Mouse (Mus musculus) layer of hippocampus, postnatal 14 days (tissue): ENCODE measurements around the gene Cadm2. TPM values are rescaled to one million over a fixed set of nuclear protein-coding genes. Genes with fewer than 3 reads are reported as not detected.
A peak's percentile ranks its signal among the peaks of the same experiment; 100 is the strongest.

ENCODE experiments used
- DNase-seq, 2 experiments: peaks; one replicate each; pipeline ENCODE4 v3.0.0; 2021 to 2022; ENCODE audit warnings: low spot score in 2 of 2, mixed read lengths in 1 of 2
- long read RNA-seq, 2 experiments: library from polyadenylated mRNA; stranded (forward); transcript quantifications; one replicate each; pipeline ENCODE4 v2.0.0; 2021
- total RNA-seq, 2 experiments: library from RNA; stranded (reverse); gene quantifications; 2 replicates each; pipeline ENCODE4 v1.2.3; 2021

Cadm2 gene
- 100 to 1,000 TPM; 252 to 256 TPM for total RNA-seq
- long read RNA-seq, experiment 1, partial matches to known transcripts, result 4 of 19 reads
- long read RNA-seq, experiment 1, other reads (novel, unspliced or antisense), result 15 of 19 reads
- long read RNA-seq, experiment 2, partial matches to known transcripts, result 17 of 32 reads
- long read RNA-seq, experiment 2, other reads (novel, unspliced or antisense), result 15 of 32 reads

DNA sequence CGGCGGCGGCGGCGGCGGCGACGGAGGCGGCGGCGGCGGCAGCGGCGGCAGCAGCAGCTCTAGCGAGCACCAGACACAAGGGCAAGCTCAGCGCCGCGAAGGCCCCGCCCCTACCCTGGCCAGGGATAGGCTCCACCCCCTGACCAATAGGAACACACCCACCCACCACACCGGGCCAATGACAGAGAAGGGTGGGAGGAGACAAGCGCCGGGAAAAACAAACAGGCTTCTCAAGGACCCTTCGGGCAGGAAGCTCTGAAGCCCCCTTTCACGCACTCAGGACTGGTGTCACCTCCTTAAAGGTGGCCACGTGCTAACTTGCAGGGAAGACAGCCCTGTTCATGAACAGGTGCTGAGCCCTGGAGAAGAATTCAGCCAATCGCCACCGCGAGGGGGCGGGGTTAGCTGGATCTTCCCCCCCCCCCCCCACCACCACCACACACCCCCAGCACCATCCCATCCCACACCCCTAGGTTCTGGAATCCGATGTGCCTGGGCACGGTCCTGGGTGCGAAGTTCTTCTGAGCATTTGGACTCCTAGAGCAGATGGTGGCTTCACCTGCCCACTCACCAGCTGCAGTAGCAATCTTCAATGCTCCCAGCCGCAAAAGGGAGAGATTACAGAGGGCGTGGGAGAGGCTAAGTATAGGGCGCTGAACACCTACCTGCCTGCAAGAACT lies at the start of gene Cadm2:
Gene Cadm2, minus strand, starts transcription at position 83 of the 680 bp plus-strand sequence.
- peak; percentile 91 to 96 for DNase-seq

DNA sequence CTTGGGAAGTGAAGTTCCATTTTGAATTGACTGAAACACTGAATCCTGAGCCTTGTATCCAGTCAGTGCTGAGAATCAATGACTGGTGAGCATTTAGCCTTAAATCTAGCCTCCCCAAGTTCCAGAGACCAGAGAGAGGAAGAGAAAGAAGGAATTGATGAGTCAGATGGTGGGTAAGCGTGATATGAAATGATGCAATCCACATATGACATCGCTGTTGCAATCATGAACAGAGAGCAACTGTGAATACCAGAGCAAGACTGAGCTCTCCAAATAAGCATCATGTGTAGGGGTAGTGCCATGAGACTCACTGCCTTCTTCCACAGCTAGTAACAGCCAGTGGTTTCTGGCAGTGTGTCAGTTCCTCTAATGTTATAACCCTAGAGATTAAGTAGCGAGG lies 26.2 kb upstream of the Cadm2 start:
- no peak for DNase-seq

DNA sequence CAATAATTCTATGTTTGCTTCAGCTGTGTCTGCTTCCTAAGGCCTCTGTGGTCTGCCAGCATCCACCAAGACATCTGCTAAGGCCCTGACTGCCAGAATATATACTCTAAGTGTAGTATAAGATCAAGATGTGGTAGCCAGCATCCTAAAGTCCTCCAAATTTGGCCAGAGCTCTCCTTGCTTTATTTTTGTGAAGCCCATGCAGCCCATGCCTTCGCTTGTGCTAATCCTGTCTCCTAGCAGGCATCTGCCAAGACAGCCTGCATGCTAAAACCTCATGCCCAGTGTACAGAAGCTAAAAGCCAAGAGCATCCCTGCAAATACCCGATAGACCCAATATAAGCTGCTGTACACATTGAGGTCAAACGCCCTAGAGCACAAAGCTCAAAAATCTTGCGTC lies 22.9 kb upstream of the Cadm2 start:
- peak; percentile 30 to 38 for DNase-seq

DNA sequence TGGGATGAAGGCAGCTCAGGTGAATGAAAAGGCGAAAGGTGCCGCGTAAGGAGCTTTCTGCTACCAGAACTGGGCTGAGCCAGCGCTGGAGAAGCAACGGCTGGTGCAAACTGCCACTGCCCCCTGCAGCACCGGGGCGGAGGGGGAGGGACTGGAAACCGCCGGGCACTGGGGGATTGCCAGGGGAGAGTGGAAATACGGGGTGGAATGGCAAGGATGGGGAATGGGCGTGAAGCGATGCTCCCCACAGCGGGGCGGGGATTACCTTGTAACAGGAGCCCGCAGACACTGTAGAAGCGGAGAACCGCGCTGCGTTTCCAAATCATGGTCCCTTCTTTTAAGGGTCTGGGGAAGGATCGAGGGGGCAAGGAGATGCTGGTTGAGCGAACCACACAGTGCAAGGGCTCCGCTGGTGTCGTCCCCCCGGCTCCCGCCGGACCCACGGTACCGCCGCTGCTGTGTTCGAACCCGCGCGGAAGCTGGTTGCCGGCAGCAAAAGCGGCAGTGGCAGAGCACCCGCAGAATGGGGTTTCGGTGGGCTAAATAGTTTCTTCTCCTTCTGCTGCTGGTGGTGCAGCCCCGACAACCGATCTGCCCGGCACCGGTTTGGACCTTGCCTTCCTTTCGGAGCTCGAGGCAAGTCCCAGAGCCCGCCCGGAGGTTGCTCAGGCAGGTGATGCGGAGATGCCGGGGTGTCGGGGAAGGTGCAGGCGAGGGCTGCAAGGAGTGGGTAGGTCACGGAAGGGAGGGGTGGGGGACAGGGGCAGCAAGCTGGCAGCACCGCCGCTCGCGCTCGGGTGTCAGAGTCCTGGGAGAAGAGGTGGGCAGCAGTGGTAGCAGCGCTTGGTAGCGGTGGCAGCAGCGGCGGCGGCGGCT lies 564 bp downstream of the Cadm2 start:
- peak; percentile 84 to 89 for DNase-seq

DNA sequence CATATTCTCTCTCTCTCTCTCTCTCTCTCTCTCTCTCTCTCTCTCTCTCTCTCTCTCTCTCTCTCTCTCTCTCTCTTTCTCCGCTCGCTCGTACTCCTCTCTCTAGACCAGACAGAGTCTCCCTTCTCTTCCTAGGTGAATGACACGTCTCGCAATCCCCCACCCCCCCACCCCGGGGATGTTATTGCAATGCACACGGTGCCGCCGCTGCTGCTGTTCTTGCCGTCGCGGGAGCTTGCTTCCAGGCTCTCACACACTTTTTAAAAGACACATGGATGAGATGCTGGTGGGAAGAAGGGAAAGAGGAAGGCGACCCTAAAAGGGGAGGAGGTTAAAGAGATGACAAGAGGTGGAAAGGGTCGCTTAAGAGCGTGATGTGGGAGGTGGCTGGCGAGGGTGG lies 1.3 kb downstream of the Cadm2 start:
- no peak for DNase-seq

DNA sequence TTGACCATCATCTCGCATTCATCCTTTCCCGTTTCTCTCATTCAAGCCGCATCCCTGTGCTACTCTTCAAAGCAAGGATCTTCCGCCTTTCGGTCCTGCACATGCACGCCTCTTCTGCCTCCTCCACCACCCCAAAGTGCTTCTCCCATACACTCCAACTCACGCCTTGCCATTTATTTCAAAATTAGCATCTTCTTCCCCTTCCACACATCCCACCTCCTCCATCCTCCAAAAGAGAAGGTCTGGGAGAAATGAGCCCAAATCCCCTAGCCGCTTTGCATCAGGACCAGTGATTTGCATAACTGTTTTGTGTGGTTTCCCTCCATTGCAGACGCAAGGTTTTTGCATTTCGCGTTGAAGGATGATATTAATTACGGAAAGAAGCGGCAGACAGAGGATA lies 1.9 kb downstream of the Cadm2 start:
- peak in 1 of 2 experiments; percentile 37 for DNase-seq

DNA sequence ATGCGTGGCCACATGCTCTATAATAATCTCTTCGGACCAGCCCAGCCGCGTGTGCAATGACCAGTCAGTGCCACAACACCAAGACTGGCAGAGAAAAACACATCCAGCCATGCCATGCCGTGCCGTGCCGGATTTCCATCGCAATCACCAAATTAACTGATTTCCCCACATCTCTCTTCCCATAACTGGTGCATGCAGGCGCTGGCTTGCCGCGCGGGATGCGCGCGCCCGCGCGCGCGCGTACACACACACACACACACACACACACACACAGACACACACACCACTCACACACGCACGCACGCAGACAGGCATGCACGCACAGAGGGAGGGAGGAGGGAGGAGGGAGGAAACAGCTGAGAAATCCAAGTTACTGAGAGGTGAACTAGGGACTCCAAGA lies 2.9 kb downstream of the Cadm2 start:
- peak; percentile 64 to 73 for DNase-seq

DNA sequence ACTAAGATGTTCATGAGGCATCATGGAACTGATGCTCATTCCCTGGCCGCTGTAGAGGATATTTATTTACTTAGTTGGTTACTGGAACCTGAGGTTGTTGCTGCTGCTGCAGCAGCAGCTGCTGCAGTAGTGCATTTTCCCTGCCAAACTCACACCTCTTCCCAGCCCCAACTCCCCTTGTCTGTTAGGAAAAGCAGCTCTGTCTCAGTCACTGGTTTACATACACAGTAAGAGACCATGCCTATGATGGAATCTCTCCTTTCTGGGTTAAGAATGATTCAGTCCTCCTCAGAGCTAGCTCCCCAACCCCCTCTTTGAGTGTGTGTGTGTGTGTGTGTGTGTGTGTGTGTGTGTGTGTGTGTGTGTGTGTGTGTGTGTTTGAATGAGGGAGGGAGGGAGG lies 3.5 kb downstream of the Cadm2 start:
- no peak for DNase-seq

DNA sequence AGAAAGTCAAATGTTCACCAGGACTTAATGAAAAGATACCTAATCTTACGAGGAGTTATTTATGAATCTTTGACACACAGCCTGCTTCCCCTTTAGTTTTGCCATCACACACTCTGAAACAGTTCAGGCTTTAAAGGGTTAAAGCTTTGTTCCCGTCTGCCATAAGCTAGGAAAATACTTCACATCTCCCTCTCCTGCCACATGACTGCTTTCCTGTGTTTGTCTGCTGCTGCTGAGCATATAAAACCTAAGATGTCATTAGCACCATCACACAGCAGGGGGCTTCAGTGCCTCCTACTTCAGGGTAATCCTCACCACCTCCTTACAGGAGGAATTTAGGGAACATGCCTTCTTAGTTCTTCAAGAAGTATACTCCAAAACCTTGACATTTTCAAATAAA lies 6.8 kb downstream of the Cadm2 start:
- DNase-seq, result no peak

DNA sequence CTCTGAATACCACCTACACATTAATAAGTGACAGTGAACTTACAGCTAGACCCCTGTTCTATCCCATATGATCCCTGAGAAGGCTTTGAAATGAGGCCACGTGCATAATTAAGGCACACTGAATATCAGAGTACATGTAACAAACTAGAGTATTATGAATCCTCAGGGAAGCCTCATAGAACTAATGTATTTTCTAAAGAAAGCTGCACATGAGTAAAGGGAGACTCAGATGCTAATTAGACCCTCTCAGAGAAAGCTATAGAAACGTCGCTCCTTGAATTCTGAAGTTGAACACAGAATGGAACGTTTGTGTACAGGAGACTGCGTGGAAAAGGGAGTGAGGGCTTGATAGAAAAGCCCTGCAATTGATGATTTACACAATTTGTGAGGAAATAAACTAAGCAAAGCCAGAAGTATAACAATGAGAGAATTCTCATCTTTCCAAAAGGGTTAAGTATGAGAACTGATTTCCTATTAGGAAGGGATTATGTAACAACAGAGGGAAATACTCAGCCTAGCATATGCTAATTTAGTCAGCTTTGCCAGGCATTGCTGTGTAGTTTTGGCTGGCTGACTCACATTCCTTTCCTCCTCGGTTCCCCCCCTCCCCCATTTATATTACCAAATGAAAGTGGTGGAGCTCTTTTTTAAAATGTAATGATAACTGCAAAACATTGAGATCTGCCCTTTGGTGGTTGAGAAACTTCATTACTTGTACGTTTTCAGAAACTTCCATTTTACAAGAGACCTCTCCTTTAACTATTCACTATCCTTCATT lies 9.6 kb downstream of the Cadm2 start:
- DNase-seq, result peak in 1 of 2 experiments; percentile 66

DNA sequence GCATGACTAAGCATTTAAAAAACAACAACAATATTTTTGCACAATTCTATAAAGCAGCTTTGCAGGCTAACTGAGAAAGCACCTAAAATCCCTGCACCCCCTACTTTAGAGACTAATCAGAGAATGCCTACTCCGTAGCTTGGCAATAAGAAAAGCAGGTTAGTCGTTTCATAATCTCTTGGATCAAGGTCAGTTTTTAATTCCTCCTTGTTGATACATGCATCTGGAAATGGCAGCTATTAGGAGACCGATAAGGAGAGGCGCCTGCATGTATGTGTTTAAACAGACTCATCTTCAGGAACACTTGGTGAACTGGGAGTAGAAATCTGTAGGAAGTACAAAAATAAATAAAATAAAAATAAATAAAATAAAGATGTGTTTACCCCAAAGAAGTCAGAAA lies 11.6 kb downstream of the Cadm2 start:
- DNase-seq, result no peak

DNA sequence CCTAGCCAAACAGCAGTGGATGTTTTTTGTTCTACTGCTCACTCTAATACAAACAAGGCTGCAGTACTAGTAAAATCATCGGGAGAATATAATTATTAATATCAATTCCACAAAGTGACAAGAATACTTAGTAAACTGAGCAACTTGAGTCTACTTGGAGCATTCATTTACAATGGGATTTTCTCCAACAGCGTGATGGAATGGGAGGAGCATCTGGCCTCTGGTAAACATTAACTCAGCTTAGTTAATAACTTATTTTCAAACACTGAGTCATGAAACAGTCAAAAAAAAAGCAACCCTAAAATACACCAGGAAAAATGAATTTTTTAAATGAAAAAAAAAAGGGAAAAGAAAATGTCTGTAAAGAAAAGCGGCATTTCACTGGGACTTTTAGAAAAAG lies 12.2 kb downstream of the Cadm2 start:
- DNase-seq, result no peak

DNA sequence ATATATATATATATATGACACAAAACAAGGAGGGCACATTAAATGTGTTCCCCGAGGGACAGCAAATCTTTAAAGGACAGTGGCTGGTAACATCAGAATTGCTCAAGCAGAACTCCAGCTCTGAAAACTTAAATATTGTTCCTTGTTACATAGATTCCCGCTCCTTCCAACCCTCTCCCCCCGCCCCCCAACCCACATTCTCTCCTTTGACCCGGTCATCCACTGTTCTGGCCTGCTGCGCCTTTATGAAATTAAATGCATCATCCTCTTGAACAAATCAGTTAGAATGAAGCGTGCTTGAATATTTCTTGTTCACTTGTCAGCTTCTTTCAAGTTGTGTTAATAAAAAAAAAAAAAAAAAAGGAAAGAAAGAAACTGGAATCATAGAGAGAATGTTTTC lies 15.0 kb downstream of the Cadm2 start:
- DNase-seq, result no peak

DNA sequence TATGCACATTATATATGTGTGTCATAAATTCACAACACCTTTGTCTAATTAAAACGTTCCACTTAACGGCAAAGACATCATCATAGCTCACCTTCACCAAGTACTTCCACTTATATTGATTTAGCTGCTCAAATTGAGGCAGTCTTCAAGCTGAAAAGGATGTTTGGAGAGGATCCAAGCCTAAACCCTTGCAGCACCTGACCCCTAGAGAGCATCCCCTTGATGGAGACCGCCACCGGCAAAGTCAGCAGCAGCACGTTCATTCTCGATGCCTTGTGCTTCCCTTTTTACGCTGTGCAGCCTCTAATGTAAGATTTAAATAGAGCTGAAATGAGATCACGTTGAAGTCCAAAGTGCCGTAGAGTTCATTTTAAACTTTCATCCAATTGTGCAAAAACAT lies 20.7 kb downstream of the Cadm2 start:
- no peak for DNase-seq

DNA sequence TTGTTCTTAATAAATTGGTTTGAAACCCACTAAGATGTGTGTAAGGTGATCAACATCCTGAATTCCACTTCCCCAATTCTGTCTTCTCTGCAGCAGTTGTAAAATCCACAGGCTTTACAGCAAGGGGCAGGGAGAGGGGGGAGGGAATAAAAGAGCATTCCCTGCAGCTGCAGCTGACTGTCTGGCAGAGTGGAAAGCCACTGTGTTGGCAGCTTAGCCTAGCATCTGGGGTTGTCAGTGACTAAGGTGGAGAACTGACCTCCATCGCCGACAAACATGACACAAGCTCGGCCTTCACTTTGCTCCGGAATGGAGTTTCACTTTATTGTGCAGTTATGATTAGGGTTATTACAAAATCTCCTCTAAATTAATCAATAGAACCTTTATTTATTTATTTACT lies 21.9 kb downstream of the Cadm2 start:
- DNase-seq, result no peak

DNA sequence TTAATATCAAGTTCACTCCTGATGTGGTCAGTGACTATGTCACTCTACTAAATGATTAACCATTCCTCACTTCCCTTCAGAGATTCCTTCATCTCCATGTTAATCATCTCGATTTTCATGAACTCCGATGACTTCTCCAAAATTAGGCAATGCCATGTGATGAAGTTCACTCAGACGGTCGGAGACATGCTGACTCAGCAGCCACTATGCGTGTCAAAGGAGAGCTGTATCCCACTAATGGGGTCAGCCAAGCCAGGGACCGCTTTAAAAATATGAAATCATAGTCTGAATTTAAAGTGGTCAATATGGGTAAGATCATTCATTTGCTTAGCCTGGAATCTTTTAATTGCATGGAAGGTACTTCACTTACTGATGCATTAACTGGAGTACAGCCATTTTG lies 29.7 kb downstream of the Cadm2 start:
- DNase-seq, result no peak

DNA sequence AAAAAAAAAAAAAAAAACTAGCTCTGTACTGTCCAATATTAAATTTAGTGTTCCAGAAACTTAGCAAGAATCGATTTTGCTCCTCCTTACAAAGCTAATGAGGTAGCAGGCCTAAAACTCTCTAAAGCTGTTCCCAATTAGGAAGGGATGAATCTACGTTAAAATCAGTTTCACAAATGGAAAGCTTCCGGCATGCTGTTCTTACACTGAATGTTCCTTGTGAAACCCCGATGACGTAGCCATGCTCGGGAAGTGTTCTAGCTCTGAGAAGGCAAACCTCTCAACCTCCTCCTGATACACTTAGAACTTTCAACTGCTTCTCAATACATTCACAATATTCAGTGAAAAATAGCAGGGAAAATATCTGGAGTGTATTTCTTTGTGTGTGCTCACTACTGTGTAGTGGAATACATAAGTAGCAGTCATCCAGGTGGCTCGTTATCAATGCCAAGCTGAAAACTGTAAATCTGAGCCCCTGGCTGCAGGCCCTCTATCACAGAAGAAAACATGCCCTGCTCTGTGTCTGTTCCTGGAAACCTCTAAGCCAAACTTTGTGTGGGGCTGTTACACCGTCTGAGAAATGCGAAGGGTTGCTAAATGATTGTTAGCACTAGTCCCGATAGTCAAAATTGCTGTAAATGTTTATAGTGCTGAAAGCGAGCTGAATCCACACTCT lies 41.7 kb downstream of the Cadm2 start:
- DNase-seq, result peak in 1 of 2 experiments; percentile 48

DNA sequence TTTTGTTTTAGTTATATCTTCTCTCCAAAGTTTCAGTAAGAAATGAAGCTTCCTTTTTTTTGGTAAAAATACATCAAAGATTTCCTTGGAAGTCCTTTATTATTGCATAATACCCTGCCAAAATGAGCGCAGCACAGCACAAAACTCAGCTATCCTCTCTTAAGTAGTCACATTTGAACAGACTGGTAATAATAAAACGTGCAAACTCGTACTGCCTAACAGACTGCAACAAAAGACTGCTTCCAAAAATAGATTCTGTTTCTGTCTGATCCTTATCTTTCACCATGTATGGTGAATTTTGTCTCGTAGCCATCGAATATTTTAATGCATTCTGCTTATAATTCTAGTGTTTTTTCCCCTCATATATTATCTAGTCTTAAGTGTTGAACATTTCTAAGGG lies 45.2 kb downstream of the Cadm2 start:
- peak in 1 of 2 experiments; percentile 41 for DNase-seq

DNA sequence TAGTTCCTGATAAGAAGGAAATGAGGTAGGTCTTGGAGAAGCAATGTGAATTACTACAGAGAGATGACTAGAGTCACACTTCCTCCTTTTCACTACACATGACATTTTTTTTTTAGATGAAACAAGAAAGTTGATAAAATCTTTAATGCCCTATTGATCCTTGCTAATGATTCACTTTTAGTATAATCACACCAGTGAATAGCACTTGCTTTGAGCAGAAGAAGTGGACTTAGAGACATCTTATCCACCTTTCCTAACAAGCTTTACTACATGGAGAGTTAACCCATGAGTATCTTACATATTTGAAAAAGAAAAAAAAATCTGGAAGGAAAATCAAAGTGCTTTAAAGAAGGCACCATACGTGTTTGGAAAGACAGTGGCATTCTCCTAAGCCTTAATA lies 93.7 kb downstream of the Cadm2 start:
- no peak for DNase-seq

DNA sequence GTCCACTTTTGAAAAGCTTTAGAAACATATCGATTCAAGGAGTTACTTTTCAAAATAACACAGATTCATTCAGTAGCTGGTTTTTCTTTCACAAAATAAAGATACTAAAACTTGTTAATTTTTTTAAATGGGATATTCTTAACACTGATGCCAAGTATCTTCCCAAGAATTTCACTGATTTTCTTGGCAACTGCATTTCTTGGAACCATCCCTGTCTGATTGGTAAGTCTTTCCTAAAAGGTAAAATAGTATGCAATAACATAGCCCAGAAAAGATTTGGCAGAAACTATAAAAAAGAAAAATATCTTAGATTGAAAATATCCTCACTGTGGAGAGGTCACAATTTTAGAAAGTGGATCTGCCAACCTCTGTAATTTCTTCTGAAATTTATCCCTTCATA lies 95.8 kb downstream of the Cadm2 start:
- no peak for DNase-seq

DNA sequence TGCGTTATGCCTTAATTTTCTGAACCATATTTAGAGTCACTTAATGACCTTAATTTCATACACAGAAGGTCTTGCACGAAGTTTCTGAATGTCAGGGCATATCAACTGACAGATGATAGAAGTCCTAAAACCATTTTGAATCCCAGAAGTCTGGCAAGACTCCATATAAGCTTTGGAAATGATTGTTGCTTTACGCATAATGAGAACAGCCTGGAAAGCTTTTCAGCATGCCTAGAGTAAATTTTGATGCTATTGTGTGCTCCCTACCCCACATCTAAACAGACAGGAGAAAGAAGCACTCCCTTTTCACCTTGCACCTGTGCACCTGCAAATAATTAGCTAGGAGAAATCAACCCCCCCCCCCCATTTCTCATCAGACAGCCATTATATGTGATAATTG lies 102.4 kb downstream of the Cadm2 start:
- peak in 1 of 2 experiments; percentile 86 for DNase-seq
